Mouse (Mus musculus): ENCODE results near the gene 1700037H04Rik.

GRCm38 (mm10) chr2:131130849-131131248 lies 29.0 kb downstream of the 1700037H04Rik start:
- TF ChIP-seq CTCF (IDR thresholded peaks at IDR 0.05; ENCODE audit: low read depth, low read length) (no peak), POLR2A (IDR thresholded peaks at IDR 0.05; ENCODE audit: borderline replicate concordance, low read depth, low read length) (no peak)
